Mouse (Mus musculus) naive thymus-derived CD4-positive, alpha-beta T cell, adult 2 months (primary cell): Measurements from ENCODE around the gene Ncoa4.
"Not testable (repeated sequence)": the region's sequence is repeated elsewhere in the genome, so short reads cannot be mapped to it uniquely, and the experiment has no call there.

Experiments used
- DNase-seq: peaks from one replicate; pipeline ENCODE4 v3.0.0-alpha.2; 2011; ENCODE audit warnings: low read depth

Gene Ncoa4

DNA sequence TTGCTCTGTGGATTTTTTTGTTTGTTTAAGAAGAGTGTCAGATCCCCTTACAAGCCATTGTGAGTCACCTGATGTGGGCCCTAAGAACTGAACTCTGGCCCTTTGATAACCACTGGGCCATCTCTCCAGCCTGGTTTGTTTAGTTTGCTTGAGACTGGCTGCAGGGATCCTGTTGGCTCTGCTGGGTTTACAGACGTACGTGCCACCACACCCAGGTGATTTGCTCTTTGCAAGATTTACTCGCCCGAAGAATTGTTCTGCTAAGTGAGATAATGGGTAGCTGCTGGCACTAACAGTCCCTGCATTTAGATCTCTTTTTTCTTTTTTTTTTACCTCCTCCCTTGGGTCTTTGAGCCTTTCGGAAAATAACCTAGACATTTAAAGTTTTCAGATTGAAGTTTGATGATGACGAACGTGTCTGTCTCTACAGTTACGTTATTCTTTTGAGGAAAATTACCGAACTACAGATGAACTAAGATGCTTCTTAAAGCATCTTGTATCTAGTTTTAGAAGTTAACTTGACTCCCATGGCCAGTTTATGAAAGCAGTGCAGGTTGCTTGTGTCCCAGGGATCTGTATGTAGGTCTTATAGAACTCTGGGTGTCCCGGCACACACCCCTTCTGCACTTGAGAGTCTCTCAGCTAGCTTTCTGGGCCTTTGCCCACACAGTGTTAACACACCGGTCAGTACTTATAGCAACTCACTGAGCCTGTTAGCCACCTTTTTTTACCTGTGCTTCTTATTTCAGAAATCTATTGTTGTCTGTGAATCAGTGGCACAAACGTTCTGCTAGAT, 1.6 kb downstream of the Ncoa4 start:
- no peak for DNase-seq

DNA sequence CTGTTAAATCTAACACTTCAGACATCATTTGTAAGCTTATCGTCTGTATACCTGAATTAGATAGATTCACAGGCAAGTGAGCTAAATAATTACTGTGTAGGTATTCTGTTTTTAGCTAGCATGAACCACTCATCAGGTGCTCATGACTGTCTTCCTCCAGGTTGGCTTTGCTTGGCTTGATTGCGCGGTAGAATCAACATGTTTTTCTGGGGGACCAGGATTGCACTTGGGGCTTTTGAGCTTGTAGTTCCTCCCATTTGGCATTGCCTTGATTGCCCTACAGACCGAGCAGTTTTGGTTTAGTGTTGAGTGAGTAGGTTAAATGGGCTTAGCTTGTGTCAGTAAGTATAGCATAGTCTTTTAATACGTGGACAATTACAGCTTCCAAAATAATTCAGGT, 2.6 kb downstream of the Ncoa4 start:
- DNase-seq: no peak

DNA sequence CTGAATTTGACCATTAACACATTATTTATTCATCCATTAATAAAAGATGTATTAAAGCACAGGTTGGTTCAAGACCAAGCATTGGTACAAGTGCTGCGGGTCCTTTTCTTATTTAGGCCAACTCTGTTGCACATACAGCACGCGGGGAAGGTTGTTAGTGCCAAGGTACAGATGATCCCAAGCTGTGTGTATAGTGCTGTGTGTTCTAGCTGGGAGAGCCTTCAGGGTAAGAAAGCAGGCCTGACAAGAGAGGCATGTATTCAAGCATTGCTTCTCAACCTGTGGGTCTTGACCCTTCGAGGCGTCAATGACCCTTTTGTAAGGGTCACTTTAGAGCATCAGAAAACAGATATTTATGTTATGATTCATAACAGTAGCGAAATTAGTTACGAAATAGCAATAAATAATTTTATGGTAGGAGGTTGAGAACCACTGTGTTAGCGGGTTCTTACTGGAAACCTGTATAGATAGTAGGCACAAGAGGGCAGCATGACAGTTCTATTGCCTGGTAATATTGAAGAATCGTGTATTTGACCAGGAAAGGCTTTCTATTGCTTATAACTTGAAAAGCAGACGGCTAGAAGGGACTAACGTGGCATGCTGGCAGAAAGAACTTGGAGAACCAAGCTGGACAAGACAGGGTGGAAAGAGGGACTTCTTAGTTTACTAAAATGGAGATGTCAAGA, 3.7 kb downstream of the Ncoa4 start:
- no peak for DNase-seq

DNA sequence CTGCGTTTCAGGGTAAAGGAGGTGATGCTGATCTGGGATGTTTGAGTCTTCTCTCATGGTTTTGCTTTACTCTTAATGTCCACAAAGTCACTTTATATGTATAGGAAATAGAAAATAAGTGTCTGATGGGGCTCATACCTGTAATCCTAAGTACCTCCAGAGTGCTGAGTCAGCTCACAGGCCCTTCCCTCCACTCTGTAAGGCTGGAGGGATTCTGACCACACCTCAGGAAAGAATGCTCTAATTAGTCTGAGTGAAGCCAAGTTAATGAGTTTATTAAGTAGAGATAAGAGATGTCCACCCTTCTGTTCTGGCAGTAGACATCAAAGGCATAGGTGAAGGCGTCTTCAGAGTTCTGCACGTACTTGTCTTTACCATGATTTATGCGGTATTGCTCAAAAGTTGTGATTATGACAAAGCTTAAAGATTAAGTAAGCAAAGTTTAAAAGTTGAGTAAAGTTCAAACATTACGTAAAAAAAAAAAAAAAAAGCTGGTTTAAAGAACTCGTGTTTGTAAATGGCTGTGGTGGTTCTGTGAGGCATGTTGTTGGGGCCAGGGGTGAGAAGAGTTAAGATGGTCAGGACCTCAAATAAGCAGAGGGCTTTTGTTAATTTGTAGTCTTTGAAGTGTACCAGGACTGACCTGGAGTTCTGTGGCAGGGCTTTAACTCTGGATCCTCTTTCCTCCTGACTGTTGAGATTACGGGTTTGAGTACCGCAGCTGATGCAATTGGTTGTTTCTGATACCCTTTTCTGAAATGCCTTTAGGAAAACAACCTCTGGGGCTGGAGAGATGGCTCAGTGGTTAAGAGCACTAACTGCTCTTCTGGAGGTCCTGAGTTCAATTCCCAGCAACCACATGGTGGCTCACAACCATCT, 4.7 kb downstream of the Ncoa4 start:
- no peak for DNase-seq

DNA sequence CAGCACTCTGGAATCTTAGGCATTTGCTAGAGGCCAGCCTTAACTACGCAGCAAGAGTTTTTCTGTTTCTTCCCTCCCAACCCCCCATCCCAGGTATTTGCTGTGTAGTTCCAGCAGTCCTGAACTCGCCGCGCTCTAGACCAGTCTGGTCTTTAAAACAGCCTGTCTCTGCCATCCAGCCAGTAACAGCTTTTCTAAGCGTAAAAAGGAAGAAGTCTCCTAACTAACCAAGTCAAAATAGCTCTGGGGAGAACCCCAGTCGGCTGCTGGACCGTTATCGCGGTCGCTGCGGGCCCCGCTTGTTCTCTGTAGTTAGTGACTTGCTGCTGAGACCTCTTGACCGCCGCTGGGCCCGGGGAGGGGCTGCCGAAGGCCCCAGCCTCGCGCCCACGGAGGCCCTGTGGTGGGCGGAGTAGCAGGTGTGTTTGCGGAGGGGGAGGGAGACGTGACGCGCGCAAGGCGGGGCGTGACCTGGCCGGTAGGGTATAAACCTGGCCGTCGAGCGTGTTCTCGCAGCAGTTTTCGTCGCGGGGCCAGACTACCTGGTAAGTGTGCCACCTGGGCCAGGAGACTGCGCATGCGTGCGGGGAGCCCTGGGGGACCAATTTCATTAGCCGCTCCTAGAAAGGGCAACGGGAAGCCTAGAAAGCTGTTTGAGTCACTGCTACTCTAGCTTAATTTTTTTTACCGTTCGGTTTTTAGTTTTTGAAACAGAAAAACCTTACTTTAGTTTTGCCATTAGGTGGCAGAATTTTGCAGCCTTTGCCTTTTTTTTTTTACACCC, 5.8 kb downstream of the Ncoa4 start:
- DNase-seq: peak; percentile 92

DNA sequence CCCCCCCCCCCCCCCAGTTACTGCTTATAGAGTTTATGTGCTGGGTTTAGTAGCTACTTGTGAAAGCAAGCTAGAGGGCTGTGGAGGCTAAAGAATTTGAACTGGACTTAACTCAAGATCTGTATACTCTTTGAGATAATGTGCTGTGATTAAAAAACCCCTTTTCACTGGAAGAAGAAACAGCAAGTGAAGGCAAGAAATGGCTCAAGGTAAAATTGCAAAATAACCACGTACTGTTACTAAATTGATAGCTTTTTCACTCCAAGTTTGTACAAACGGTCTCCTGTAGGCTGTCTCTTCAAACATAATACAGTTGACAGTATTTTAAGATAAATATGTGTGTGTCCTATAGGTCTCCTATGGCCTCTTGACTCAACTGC, 6.4 kb downstream of the Ncoa4 start:
- no peak for DNase-seq

DNA sequence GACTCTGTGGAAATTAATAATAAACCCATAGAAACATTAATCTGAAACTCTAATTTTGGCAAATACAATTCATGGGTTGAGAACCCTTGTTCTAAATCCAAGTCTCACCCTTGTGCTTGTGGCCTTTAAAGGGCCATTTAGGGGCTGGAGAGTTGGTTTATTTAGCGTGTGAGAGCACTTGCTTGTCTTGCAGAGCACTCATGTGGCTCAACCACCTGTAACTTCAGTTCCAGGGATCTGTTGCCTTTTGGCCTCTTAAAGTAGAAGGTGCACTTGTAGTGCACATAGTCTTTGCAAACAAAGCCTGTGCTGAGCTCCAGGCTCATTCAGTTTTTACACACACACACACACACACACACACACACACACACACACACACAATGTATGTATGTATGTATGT, 7.2 kb downstream of the Ncoa4 start:
- DNase-seq: no peak

DNA sequence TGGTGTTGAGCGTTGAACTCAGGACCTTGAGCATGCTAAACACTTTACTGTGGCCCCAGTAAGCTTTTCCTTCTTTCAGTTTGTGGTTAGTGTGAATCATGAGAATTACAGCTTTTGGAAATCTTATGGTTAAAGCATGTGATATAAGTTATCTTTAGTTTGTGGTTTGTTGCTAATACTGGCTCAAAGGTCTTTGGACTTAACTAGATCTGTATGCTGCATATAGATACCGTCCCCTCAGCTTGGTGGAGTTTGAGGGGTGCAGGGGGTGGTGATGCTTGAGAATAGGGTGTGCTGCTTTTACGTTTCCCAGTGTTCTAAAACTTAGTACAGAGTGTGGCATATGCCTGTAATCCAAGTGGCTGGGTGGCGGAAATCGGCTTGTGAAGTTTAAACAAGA, 7.7 kb downstream of the Ncoa4 start:
- DNase-seq: no peak

DNA sequence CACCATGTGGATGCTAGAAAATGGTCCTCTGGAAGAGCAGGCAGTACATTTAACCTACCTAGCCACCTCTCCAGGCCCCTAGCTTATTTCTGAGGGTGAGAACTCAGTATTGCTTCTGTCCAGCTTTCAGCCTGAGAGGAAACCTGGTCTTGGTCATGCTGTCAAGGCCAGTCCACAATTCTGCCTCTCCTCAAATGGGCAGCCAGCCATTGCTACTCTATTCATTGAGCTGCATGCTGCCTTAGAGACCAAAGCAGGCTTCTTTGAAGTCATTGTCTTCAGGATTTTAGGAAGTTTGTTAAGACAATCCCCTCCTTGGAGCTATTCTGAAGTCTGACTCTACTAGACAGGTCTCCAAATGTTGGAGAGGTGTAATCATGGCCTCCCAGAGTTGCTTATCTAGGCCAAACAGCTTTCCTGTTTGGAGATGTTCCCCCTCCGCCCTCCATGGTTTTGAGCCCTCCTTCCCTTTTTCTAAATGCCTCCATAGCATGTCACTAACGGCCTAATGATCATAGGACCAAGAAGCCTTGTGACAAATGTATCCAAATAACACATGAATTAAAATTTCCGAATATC, 9.1 kb downstream of the Ncoa4 start:
- no peak for DNase-seq

DNA sequence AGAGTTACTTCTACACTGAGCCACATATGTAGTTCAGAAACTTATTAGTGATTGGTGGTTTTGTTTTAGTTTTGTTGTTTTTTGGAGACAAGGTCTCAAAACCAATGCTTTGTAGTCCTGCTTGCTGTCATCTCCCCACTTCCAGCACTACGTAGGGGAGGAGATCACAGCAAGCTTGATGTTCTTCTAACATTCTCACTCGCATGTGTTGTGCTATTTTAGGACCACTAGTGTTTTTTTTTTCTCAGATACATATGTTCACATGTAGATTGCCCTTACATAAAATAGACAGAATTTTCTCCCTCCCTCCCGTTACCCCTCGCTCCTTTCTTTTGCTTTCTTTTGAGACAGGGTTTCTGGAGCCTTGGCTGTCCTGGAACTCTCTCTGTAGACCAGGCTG, 10.5 kb downstream of the Ncoa4 start:
- DNase-seq: no peak

DNA sequence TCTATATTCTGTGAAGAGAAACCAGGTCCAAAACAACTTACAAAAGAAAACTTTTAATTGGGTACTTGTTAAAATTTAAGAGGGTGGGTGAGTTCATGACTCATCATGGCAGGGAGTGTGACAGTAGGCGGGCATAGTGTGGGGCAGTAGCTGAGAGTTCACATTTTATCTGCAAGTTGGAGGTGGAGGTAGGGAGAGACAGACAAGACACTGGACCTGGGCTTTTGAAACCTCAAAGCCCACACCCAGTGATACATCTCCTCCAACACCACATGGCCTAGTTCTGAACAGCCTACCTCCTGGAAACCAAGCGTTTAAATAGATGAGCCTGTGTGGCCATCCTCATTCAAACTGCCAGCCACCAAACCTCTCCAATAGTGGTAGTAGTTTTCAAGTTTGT, 15.6 kb downstream of the Ncoa4 start:
- no peak for DNase-seq

DNA sequence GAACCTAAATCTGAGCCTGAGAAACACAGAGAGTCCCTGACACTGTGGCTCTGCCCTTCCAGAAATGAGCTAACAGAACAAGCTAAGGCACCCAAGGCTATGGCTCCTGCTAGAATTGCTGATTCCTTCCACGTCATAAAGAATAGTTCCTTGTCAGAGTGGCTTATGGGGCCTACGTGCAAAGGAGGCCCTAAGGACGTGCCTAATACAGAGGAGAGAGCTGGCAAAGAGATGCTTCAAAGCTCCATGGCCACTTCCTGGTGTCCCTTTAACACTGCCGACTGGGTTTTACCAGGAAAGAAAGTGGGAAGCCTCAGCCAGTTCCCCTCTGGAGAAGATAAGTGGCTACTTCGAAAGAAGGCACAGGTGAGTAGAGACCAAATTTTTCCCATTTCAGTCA, 16.9 kb downstream of the Ncoa4 start:
- DNase-seq: not testable (repeated sequence)

DNA sequence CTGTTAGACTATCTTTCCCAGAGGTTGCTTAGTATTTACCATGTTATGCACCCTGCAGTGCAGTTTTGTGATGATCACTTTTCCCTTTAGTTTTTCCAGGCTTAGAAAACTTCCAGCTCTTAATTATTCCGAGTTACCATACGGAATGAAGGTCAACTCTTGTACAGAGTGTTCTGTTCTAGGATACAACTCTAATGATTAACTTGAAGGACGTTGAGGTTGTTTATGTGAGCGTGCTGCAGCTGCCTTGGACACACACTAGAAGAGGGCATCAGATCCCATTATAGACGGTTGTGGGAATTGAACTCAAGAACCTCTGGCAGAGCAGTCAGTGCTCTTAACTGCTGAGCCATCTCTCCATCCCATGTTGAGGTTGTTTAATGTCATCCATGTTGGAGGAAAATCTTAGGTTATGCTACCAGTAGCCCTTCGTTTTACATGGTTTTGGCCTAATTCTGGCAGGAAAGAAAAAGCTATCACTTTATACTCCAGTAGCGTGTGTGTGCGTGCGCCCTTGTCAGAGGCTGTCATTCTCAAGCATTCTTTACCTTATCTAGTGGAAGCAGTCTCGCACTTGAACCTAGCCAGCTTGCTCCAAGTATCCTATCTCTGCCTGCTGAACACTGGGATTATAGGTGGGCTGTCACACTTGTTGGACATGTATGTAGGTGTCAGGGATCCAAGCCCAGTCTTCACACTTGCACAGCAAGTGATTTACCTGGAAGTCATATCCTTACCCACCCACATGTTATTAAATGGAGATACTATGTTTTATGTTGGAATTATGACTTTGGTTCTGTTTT, 19.9 kb downstream of the Ncoa4 start:
- DNase-seq: no peak

DNA sequence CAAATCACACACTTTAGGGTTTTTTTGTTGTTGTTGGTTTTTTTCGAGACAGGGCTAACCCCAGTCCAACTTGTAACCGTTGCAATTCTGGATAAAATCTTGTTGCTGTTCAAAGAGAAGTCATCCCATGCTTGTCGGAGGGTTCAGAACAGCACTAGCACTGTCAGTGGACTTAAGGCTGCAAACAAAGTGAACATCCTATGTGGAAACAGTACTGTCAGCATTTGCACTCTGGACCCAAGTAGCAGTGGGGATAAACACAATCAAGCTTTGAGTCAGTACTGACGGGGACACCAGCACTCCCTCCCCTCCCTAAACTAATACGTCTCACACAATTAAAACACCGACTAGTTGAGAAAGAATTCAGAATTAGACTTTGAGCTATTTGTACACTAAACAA, 21.2 kb downstream of the Ncoa4 start:
- no peak for DNase-seq

DNA sequence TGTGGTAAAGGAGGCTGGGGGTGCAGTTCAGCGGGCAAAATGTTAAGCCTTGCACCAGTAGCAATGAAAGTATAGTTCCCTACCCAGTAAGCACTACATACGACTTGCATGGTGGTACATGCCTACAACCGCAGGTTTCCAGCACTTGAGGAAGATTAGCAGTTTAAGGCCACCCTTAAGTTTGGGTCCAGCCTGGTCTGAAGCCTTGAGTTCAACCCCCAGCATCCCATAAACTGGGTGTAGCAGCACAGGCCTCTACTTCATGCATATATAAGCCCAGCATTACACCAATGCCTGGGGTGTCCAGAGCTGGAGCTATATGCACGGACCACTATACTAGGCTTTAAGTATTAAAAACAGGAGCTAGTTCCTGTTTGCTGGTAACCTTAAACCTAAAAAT, 24.2 kb downstream of the Ncoa4 start:
- DNase-seq: no peak

DNA sequence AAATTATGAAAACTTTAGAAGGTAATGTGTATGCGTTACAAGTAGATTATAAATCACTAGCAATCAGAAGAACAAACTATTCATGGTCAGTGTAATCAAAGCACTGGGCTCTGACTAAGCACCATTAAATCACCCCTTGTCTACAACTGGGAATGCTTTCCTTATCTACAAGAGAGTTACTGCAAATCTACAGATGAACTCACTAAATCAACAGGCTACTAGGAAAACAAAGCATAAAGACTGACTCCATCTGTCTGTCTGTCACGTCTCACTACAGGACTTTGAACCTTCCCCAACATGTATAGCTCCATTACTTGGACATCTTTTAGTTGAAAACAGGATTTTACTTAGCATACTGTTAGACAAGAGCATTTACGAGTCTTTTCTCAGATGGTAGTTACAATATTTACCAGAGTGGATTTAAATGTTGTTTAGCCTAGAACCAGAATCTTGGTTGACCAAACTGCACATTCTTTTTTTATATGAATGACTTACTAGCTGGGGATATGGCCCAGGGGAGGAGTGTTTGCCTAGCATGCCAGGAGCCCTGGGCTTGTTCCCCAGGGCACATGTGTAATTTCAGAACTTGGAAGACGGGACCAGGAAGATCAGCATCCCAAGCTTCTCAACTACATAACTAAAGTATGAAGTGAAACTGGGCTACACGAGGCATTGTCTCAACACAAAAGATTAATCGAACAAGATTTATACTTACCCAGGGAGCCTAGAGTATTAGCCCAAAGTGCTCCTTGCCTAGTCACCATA, 31.1 kb downstream of the Ncoa4 start:
- no peak for DNase-seq

DNA sequence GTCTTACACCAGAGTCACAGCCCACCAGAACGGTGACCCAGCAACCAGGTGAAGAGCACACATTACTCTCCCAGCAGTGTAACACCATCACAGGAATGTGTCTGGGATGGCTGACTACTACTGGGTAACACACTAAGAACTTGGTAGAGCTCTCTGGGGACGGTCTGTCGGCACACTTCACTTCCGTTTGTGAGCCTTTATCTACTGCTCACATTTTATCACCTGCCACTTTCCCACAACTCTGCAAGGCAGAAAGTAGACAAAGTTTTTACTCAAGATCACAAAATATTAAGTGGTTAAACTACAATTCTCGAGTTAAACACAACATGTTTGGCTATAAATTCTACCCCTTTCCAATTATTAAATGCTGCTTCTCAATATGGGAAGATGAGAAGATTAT, 32.3 kb downstream of the Ncoa4 start:
- no peak for DNase-seq

DNA sequence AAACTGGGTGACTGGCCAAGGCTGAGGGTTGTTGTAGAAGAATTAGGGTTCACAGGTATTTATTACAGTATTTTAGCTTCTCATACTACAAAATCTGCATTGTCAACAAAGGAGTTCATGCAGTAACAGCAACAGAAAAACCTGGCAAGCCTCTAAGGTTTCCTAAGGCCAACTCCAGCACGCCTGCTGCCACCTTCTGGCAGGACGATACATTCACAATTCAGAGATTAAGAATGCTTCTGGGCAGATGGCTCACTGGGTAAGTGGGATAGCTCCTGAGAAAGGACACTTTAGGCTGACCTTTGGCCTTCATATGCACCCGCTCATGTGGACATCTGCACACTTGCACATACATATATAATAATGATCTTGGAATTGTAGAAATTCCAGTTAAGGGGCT, 32.8 kb downstream of the Ncoa4 start:
- DNase-seq: peak; percentile 63

DNA sequence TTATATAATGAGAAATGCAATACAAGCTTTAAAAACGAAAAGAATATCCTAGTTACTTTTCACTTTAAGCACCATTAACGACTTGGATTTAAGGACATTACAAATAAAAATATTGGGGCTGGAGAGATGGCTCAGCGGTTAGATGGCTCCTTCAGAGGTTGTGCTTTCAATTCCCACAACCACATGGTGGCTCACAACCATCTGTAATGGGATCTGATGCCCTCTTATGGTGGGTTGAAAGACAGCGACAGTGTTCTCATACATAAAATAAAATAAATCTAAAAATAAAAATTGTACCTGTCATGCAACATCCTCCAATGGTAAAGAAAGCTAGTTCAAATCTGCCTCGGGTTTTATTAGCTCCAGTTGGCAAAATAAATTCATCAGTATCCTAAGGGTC, 33.9 kb downstream of the Ncoa4 start:
- not testable (repeated sequence) for DNase-seq

DNA sequence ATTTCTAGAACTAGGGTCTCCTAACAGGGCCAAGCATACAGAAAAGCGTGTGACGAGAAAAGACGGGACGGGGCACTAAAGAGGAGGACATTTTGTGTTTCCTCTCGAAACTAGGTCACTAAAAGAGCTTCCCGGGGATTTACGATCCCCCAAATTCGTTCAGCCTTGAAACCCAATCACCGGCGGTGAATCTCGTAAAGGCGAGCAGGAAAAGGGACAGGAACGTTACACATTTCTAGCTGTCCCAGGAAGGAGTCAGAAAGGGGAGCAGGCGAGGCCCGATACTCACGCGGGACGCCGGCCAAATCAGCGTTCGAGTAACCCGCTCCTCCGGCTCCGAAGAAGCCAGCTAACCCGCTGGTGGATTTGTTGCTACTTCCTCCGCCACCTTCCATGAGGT, 41.7 kb downstream of the Ncoa4 start:
- peak; percentile 51 for DNase-seq
